In the genomic region with DNA sequence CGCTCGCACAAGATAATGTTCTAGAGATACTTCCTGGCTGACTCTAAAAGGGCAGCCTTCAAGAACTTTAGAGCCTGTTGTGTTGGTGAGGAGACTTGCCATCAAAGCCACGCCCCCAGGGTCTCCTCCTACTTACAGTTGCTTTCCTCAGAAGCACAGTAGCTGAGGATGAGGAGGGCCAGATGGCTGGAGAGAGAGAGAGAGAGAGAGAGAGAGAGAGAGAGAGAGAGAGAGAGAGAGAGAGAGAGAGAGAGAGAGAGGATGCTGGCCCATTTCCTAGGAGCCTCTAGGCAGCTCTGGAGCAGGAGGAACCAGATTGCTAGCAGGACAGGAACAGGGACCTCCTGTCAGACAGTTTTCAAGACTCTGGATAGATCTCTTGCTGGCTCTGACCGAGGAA, we compare ENCODE assay signal across 9 mouse cellular contexts. TPM values are rescaled to one million over a fixed set of nuclear protein-coding genes. Genes with fewer than 3 reads are reported as not detected.
A peak's percentile ranks its signal among the peaks of the same experiment; 100 is the strongest.
DNase-seq lines count a peak whose midpoint lies in the region; ATAC-seq and TF ChIP-seq lines count a peak whose summit lies in the region.
"Had no signal": no experiment of that assay in that cellular context is flagged by ENCODE, and none has a peak within 500 bp of the region (broad histone marks: within the 10 kb centered on the region; RNA-seq: fewer than 3 reads in every experiment).

No protein-coding gene starts in this region.

- peak overlapping the region; percentile 94 for H3K9ac ChIP-seq in heart, embryonic 13.5 days
- H3K9ac ChIP-seq in lung, postnatal 0 days (replicated peaks; ENCODE audit: low read depth): no peak overlapping the region

- TF ChIP-seq EP300 in lung, postnatal 0 days (IDR thresholded peaks at IDR 0.05): no peak

- 40% methylated on average over 4 of the region's 4 CpGs for WGBS in heart, embryonic 13.5 days
- 33% methylated on average over 4 of the region's 4 CpGs for WGBS in lung, postnatal 0 days

- no peak overlapping the region for H3K4me3 ChIP-seq in bone marrow macrophage, adult 2 months (ENCODE audit: insufficient read depth, low read length)
- H3K4me3 ChIP-seq in heart, embryonic 13.5 days: 0 out of 2 replicates have a peak overlapping the region, but pooled peaks have one; percentile 78
- no peak overlapping the region for H3K4me3 ChIP-seq in lung, postnatal 0 days (ENCODE audit: low read depth, low read length)
- H3K4me3 ChIP-seq: erythroblast, embryonic 14.5 days had no signal

- peaks cover 4% of the 10 kb centered on the region; the same call in 1 of the 2 replicates for H3K36me3 ChIP-seq in heart, embryonic 13.5 days
- no peaks in the 10 kb centered on the region for H3K36me3 ChIP-seq in lung, postnatal 0 days (ENCODE audit: insufficient read depth, low read length)

- H3K27ac ChIP-seq in bone marrow macrophage, adult 2 months (ENCODE audit: insufficient read depth, low read depth, low read length): peak overlapping the region; percentile 11; the same call in 1 of the 2 replicates
- H3K27ac ChIP-seq in heart, embryonic 13.5 days (replicated peaks): peak overlapping the region; percentile 87
- 0 out of 2 replicates have a peak overlapping the region, but pooled peaks have one; percentile 4 for H3K27ac ChIP-seq in lung, postnatal 0 days (ENCODE audit: low read length)

- peaks cover 69% of the 10 kb centered on the region for H3K4me1 ChIP-seq in bone marrow macrophage, adult 2 months (ENCODE audit: control insufficient read depth, insufficient read depth, low read length)
- H3K4me1 ChIP-seq in heart, embryonic 13.5 days: peaks cover 84% of the 10 kb centered on the region
- H3K4me1 ChIP-seq in lung, postnatal 0 days (ENCODE audit: insufficient read depth, low read depth, low read length): peaks cover 13% of the 10 kb centered on the region; the same call in 1 of the 2 replicates

- no peak for TF ChIP-seq POLR2A in bone marrow macrophage, adult 2 months (IDR thresholded peaks at IDR 0.05; ENCODE audit: borderline replicate concordance, low read depth, low read length)

- intact Hi-C loops in gastrocnemius, postnatal 14 days (cut with DNase I; ENCODE audit: low total_unique reads): no loop called here

- H3K4me2 ChIP-seq in heart, embryonic 13.5 days: peak overlapping the region; percentile 77
- H3K4me2 ChIP-seq in lung, postnatal 0 days (replicated peaks; ENCODE audit: low read depth, low read length): no peak overlapping the region

- H3K27me3 ChIP-seq in heart, embryonic 13.5 days (replicated peaks): no peaks in the 10 kb centered on the region
- H3K27me3 ChIP-seq in lung, postnatal 0 days (replicated peaks; ENCODE audit: insufficient read depth, low read length): no peaks in the 10 kb centered on the region

- ATAC-seq in heart, embryonic 13.5 days (ENCODE audit: extremely low read depth, insufficient number of reproducible peaks, low FRiP score, low TSS enrichment): no peak
- no peak for ATAC-seq in lung, postnatal 0 days

- no peaks in the 10 kb centered on the region for H3K9me3 ChIP-seq in heart, embryonic 13.5 days
- H3K9me3 ChIP-seq in lung, postnatal 0 days (ENCODE audit: low read length): no peaks in the 10 kb centered on the region

- TF ChIP-seq CTCF in bone marrow macrophage, adult 2 months (IDR thresholded peaks at IDR 0.05; ENCODE audit: low read depth, low read length): no peak
- TF ChIP-seq CTCF in lung, postnatal 0 days (IDR thresholded peaks at IDR 0.05): no peak

- DNase-seq in gastrocnemius, postnatal 14 days: peak; percentile 56
- DNase-seq in gastrocnemius, postnatal 25 days: no peak
- DNase-seq in lung, postnatal 0 days (ENCODE audit: low spot score): peak; percentile 64
- DNase-seq in T-cell, adult 2 months (ENCODE audit: low spot score): no peak
- no peak for DNase-seq in c-Kit-positive CD71-positive TER-119-positive erythroid progenitor cells, embryonic 14.5 days (ENCODE audit: low spot score)
- DNase-seq in yolk sac, embryonic 10.5 days (ENCODE audit: low spot score): no peak

RNA-seq across cellular contexts. Expression of gene Ralgds, which starts 23.2 kb away (rescaled TPM):
- 10 to 100 TPM; 17.1 to 25.3 TPM for total RNA-seq in gastrocnemius, postnatal 14 days (2021)
- total RNA-seq in gastrocnemius, postnatal 25 days (2021): 10 to 100 TPM in 1 of 2 experiments, 1 to 10 TPM in 1; 8.3 to 11.6 TPM
- polyA plus RNA-seq in bone marrow macrophage, adult 2 months (2012; ENCODE audit: insufficient read depth, insufficient read length, missing spikeins): 30.6 and 37.0 TPM in 2 replicates
- polyA plus RNA-seq in heart, embryonic 13.5 days (2015; fragmentation: Nextera tagmentation; extraction: Ambion mirVana): 19.2 and 20.3 TPM in 2 replicates
- 24.4 and 29.1 TPM in 2 replicates for polyA plus RNA-seq in lung, postnatal 0 days (2015; fragmentation: Nextera tagmentation; extraction: Ambion mirVana)

RNA-seq across cellular contexts. Expression of gene Cel, which starts 27.0 kb away (rescaled TPM):
- not detected for total RNA-seq in gastrocnemius, postnatal 14 days (2021)
- total RNA-seq in gastrocnemius, postnatal 25 days (2021): not detected
- not detected in 2 replicates for polyA plus RNA-seq in bone marrow macrophage, adult 2 months (2012; ENCODE audit: insufficient read depth, insufficient read length, missing spikeins)
- polyA plus RNA-seq in heart, embryonic 13.5 days (2015; fragmentation: Nextera tagmentation; extraction: Ambion mirVana): 0.31 TPM in 1 of 2 replicates, not detected in the other
- polyA plus RNA-seq in lung, postnatal 0 days (2015; fragmentation: Nextera tagmentation; extraction: Ambion mirVana): 0.46 TPM in 1 of 2 replicates, not detected in the other
- polyA plus RNA-seq: erythroblast, embryonic 14.5 days had no signal

RNA-seq across cellular contexts. Expression of gene Gm10134, which starts 30.3 kb away (rescaled TPM):
- under 1 TPM in 1 of 2 experiments, not detected in 1; 0.90 TPM for total RNA-seq in gastrocnemius, postnatal 14 days (2021)
- total RNA-seq in gastrocnemius, postnatal 25 days (2021): 1 to 10 TPM in 1 of 2 experiments, under 1 TPM in 1; 0.88 to 1.2 TPM
- polyA plus RNA-seq in bone marrow macrophage, adult 2 months (2012; ENCODE audit: insufficient read depth, insufficient read length, missing spikeins): 5.1 and 8.2 TPM in 2 replicates
- 1.1 and 1.6 TPM in 2 replicates for polyA plus RNA-seq in heart, embryonic 13.5 days (2015; fragmentation: Nextera tagmentation; extraction: Ambion mirVana)
- 5.8 and 6.1 TPM in 2 replicates for polyA plus RNA-seq in lung, postnatal 0 days (2015; fragmentation: Nextera tagmentation; extraction: Ambion mirVana)
- polyA plus RNA-seq: erythroblast, embryonic 14.5 days had no signal

RNA-seq across cellular contexts. Expression of gene Gbgt1, which starts 39.5 kb away (rescaled TPM):
- total RNA-seq in gastrocnemius, postnatal 14 days (2021): 1 to 10 TPM; 1.7 to 1.9 TPM
- total RNA-seq in gastrocnemius, postnatal 25 days (2021): 1 to 10 TPM in 1 of 2 experiments, under 1 TPM in 1; 0.54 to 1.0 TPM
- polyA plus RNA-seq in bone marrow macrophage, adult 2 months (2012; ENCODE audit: insufficient read depth, insufficient read length, missing spikeins): 16.0 and 18.4 TPM in 2 replicates
- 0.25 and 0.47 TPM in 2 replicates for polyA plus RNA-seq in heart, embryonic 13.5 days (2015; fragmentation: Nextera tagmentation; extraction: Ambion mirVana)
- polyA plus RNA-seq in lung, postnatal 0 days (2015; fragmentation: Nextera tagmentation; extraction: Ambion mirVana): 1.2 and 1.4 TPM in 2 replicates
- polyA plus RNA-seq: erythroblast, embryonic 14.5 days had no signal

RNA-seq across cellular contexts. Expression of gene Gtf3c5, which starts 47.4 kb away (rescaled TPM):
- total RNA-seq in gastrocnemius, postnatal 14 days (2021): 1 to 10 TPM; 7.1 to 7.4 TPM
- total RNA-seq in gastrocnemius, postnatal 25 days (2021): 1 to 10 TPM; 7.3 to 7.6 TPM
- polyA plus RNA-seq in bone marrow macrophage, adult 2 months (2012; ENCODE audit: insufficient read depth, insufficient read length, missing spikeins): 11.3 and 12.9 TPM in 2 replicates
- 29.8 and 30.9 TPM in 2 replicates for polyA plus RNA-seq in heart, embryonic 13.5 days (2015; fragmentation: Nextera tagmentation; extraction: Ambion mirVana)
- polyA plus RNA-seq in lung, postnatal 0 days (2015; fragmentation: Nextera tagmentation; extraction: Ambion mirVana): 15.8 and 18.9 TPM in 2 replicates

Comparison
In these comparisons a context has a peak if more than half of its experiments do, and no peak if none do; other contexts are left out.
1. DNase-seq: peak in gastrocnemius, postnatal 14 days (single experiment) and lung, postnatal 0 days (single experiment); none in gastrocnemius, postnatal 25 days (single experiment), T-cell, adult 2 months (single experiment), c-Kit-positive CD71-positive TER-119-positive erythroid progenitor cells, embryonic 14.5 days (single experiment) and yolk sac, embryonic 10.5 days (single experiment).
2. H3K27ac ChIP-seq: peak in every context shown above with its lines; median percentile 87 in heart, embryonic 13.5 days; 11 in bone marrow macrophage, adult 2 months; 4 in lung, postnatal 0 days.